Mouse (Mus musculus) subcutaneous adipose tissue, adult 2 months (tissue): Measurements from ENCODE around the gene Slc2a5. TPM values are rescaled to one million over a fixed set of nuclear protein-coding genes. Genes with fewer than 3 reads are reported as not detected.

Experiments
- polyA plus RNA-seq: library from polyadenylated mRNA; depleted of rRNA; stranded (reverse); fragments of >200 nt; gene quantifications from 2 replicates; pipeline ENCODE4 v1.2.3, GENCODE M21; 2012; ENCODE audit warnings: low replicate concordance; rRNA removed

The Slc2a5 gene
- polyA plus RNA-seq = 29.8 and 31.5 TPM in 2 replicates

GRCm38 (mm10) chr4:150119055-150119454, at the start of gene Slc2a5:
TSS of gene Slc2a5 (plus strand) at chr4:150119283.

GRCm38 (mm10) chr4:150087161-150087889, 31.8 kb upstream of the Slc2a5 start, which contains the start of gene Gpr157:
TSS of gene Gpr157 (plus strand) at chr4:150087365.

Other genes with a start within 250 kb of the Slc2a5 start
- gene Spsb1, start 164.2 kb upstream of the Slc2a5 start, polyA plus RNA-seq = 28.5 and 35.5 TPM in 2 replicates
- gene H6pd, start 110.3 kb upstream of the Slc2a5 start, polyA plus RNA-seq = 109 and 208 TPM in 2 replicates
- gene Gpr157, start 31.9 kb upstream of the Slc2a5 start, polyA plus RNA-seq = 3.2 and 3.3 TPM in 2 replicates
- not detected in 2 replicates for gene Slc2a7, start 29.7 kb downstream of the Slc2a5 start, polyA plus RNA-seq
- not detected in 2 replicates for gene Car6, start 82.0 kb downstream of the Slc2a5 start, polyA plus RNA-seq
- gene Eno1, start 117.4 kb downstream of the Slc2a5 start, polyA plus RNA-seq = 449 and 1,166 TPM in 2 replicates
- 23.5 and 50.0 TPM in 2 replicates for gene Rere, start 162.4 kb downstream of the Slc2a5 start, polyA plus RNA-seq